Mouse (Mus musculus): ENCODE results near the gene Usp22.
A peak's percentile ranks its signal among the peaks of the same experiment; 100 is the strongest.
"Not testable (repeated sequence)": the region's sequence is repeated elsewhere in the genome, so short reads cannot be mapped to it uniquely, and the experiment has no call there.

The Usp22 gene

DNA sequence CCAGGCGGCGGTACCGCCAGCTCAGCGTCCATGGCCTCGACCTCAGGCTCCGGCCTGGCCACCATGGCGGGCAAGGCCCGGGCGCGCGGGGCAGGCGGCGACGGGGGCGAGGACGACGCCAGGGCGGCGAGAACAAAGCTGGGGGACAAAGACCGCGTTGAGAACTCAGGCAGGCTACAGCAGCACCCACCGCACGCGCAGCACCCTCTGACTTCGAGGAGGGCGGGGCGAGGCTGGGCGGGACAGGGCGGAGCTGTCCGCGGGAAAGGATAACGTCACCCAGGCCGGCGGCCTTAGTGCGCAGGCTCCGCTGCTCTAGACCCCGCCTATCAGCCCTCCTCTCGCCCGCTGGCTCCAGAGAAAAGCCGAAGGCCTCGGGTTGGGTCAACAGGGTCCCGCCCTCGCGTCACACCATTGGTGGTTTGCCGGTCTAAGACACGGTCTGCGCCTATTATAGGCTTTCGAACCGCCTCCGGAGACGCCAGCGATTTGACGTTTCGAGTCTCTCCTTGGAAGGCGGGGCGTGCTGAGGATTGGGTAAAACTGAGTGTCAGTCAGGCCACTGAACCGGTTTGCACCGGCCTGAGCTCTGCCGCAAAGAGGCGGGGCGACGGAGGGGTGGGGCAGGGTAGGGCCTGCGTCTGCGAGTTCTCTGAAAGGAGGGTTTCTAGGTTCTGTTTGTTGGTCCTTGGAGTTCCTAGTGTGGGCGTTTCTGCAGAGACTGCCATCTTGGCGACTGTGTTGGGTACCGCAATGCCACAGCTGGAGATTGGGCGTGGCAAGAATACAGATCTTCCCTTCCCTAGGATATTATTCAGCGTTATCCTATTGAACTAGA, at the start of gene Usp22:
Gene Usp22 (minus strand): TSS at position 235 of the 838 bp plus-strand sequence.
- DNase-seq (ENCODE audit: low read depth, low spot score), result peak; percentile 100

DNA sequence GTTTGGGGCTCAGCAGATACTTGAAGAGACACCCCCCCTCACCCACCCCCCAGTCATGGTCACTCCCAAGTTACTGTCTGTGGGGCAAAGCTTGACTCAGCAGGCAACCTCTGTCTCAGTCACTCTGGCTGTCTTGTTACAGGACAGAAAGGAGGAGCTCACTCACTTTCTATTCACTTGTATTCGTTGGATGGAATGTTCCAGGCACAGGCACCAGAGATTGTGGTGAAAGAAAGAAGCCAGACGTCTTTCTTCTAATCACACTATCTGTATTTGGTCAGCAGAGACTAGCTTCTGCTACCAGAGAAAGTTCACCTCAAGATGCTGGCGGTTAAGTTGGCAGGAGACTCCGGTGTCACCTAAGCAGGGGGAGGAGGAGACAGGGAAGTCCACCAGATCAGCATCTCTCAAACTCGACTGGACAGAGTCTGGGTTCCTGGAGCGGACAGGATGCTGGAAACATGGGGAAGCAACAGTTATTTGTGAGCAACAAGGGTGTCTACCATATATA, 49.4 kb upstream of the Usp22 start:
- DNase-seq (ENCODE audit: low read depth, low spot score), result no peak

DNA sequence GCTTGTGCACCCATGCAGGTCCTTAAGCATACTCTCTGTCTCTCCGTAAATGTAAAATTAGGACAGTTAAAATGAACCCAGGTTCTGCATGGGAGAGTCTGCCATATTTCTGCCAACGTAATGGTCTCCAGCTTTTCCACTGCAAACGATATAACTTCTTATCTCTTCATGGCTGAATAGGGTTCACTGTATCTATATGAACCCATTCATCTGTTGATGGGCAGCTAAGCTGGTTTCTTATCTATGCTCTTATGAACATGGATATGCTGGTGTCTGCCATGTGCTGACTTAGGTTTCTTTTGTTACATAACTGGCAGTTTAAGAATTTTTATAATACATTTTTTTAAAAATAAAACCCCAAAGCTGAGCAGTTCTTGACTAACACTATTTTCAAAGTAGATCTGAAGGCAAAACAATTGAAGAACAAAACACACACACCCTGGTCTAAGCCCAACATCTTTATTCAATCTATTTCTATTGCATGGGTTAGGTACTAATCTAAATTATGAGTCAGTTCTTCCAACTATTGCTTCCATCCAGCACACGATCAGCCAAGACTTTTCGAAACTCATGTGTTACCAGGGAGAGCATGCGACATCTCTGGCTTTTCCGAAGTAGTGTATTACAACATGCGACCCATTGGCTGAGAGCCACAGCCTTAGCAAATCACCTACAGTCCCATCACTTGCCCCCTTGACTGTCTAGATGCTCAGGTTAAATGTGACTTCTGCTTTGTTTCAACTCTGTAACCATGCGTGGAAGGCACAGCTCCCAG, 48.3 kb upstream of the Usp22 start:
- no peak for DNase-seq (ENCODE audit: low read depth, low spot score)

DNA sequence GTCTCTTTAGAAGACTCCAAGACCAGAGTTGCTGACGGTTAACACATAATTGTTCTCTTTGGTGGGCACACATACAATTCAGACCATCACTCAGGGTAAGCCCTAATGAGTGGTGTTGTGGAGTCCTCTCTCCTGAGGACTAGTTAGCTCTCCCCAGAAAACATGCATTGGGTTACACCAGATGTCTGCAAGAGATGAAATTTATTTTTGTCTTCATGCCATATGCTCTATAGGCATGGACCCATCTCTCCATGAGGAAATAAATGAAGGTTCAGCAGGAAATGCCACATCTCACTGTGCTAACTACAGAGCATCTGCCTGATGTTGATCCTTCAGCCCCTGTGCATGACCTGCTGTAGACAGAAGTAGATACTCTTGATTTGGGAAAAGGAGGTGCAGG, 47.2 kb upstream of the Usp22 start:
- DNase-seq (ENCODE audit: low read depth, low spot score), result no peak

GRCm38 (mm10) chr11:61220156-61220881, 45.5 kb upstream of the Usp22 start:
- DNase-seq (ENCODE audit: low read depth, low spot score), result no peak

GRCm38 (mm10) chr11:61215936-61216335, 41.1 kb upstream of the Usp22 start:
- no peak for DNase-seq (ENCODE audit: low read depth, low spot score)

DNA sequence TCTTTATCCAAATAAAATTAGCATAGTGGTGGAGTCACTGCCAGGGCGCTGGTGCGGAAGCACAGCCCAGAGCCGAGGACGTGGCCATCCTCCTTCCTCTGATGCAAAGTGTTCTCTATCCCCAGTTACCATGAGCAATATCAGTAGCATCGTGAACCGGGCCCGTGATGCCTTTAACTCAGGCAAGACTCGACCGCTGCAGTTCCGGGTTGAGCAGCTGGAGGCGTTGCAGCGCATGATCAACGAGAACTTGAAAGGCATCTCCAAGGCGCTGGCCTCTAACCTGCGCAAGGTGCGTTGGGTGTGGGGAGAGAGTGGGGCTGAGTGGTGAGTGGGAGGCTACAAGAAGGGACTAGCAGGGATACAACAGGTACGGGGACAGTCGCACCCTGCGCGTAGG, 37.2 kb upstream of the Usp22 start:
- no peak for DNase-seq (ENCODE audit: low read depth, low spot score)

GRCm38 (mm10) chr11:61208316-61208715, 33.5 kb upstream of the Usp22 start:
- DNase-seq (ENCODE audit: low read depth, low spot score), result no peak

- no peak for DNase-seq (ENCODE audit: low read depth, low spot score)
Measured at GRCm38 (mm10) chr11:61207487-61208246, 32.8 kb upstream of the Usp22 start, which contains the start of gene Aldh3a1. TSS of gene Aldh3a1 (plus strand) at chr11:61207537.

DNA sequence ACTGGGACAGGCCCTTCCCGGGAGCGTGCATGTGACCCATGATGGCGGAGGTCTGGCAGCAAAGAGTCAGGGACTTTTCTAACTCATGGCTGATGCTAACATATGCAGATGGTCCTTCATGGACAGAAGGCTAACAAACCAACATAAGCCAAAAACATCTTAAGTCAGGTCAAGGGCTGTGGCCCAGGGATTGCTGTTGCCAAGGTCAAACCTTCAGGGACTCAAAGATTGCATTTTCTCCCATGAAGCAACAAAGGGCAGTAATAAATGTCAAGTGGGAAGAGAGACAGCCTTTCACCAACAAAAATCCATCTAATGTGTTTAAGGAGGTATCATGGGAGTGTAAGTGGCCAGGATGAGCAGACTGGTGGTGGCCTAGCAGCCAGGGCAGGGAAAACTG, 31.3 kb upstream of the Usp22 start:
- no peak for DNase-seq (ENCODE audit: low read depth, low spot score)

GRCm38 (mm10) chr11:61205167-61205950, 30.5 kb upstream of the Usp22 start:
- no peak for DNase-seq (ENCODE audit: low read depth, low spot score)

- DNase-seq (ENCODE audit: low read depth, low spot score), result no peak
Measured at GRCm38 (mm10) chr11:61202810-61203209, 28.0 kb upstream of the Usp22 start.

DNA sequence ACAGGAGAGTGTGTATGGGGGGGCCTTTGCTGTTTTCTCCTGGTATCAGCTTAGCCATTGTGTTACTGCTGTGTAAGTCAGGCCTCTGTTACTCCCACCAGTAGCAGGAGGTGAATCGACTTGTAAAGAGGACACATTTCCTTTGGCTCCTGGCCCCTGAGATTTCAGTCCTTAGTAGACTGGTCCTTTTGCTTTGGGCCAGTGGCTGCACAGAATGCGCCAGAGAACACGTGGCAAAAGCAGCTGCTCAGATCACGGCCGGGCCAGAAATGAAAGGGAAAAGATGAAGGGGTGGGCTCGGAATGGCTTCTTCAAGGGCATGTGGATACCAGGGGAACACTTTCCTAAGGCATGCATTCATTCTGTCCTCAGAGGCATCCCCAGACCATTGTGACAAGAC, 27.3 kb upstream of the Usp22 start:
- DNase-seq (ENCODE audit: low read depth, low spot score), result no peak

DNA sequence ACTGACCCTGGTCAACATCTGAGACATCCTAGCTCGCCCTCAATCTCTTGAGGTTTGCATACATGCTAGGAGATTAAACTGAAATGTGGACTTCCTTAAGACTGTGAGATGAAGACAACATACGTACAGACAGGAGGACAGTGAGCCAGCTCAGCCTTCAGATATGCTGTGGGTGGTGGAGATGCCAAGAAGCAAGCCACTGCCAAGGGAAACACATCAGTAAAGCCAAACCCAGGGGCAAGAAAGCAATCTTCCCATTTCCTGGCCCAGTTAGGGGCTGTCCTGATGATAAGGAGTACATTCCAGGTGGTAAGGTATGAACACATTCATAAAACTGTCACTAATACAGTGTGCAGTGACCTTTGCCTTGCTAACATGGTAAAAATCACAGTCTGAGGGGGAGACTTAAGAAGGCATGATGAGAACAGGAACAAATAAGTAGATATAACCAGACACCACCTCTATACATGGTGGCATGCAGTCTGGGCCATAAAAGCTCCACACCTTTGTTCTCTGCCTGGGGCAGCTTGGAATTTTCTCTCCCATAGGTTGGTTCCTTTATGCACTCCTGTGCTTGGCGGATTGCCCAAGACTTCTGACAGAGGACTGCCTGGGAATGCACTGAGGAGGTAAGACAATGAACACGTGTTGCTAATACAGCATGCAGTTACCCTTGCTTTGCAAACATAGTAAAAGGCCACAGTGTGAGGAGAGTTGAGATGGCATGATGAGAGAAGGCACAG, 24.9 kb upstream of the Usp22 start:
- DNase-seq (ENCODE audit: low read depth, low spot score), result no peak

DNA sequence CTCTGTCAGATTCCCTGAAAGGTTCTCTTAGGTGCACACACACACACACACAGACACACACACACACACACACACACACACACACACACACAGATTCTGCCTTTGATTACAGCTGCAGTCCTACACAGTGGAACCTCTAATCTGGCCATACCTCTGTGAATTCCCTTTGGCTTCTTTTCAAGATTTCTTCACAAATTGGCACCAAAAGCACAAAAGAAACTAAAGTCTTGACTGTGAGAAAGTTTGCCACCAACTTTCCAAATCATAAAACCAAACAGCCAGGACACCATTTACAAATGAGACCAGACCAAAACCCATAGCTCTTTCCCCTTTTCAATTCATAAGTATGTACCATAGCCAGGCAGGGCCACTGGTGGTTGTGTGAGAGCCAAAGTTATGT, 23.1 kb upstream of the Usp22 start:
- no peak for DNase-seq (ENCODE audit: low read depth, low spot score)

DNA sequence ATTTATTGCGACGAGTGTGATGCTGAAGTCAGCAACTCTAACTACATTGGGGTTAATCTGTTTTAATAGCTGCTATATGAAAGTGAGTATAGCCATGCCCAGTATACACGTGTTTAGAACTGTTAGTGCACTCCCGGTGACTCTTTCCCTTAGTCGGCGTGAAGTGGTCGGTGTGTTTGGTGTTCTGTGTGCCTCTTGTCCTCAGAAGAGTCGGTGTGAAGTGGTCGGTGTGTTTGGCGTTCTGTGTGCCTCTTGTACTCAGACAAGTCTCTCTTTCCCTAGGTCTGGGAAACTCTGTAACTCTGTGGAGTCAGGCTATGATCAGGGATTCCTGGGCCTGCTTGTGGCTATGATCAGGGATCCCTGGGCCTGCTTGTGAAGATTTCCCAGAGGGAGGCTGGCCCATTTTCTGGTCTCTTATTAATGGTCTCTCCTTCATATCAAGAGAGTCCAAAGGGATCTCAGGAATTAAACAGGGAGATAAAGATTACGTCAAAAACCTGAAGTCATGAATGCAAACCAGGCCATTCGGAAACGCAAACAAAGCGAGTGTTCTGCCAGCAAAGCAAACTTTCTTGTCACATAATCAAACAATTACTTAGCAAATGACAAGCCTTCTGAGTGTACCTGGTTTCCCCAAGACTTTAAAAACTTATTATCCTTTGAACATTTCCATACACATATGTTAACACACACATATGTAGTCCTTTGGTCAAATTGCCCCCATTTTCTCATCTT, 21.9 kb upstream of the Usp22 start:
- no peak for DNase-seq (ENCODE audit: low read depth, low spot score)

- peak; percentile 68 for DNase-seq (ENCODE audit: low read depth, low spot score)
Measured at GRCm38 (mm10) chr11:61193392-61193791, 18.5 kb upstream of the Usp22 start.

- DNase-seq (ENCODE audit: low read depth, low spot score), result no peak
Measured at GRCm38 (mm10) chr11:61192779-61193178, 17.9 kb upstream of the Usp22 start.

GRCm38 (mm10) chr11:61192123-61192522, 17.3 kb upstream of the Usp22 start:
- DNase-seq (ENCODE audit: low read depth, low spot score), result not testable (repeated sequence)

Data from WW6 (cell line).